Mouse (Mus musculus): Measurements from ENCODE around the gene Grik3.

Grik3 gene

GRCm38 (mm10) chr4:125727030-125727429 is 236.5 kb downstream of the Grik3 start:
- DNase-seq (ENCODE audit: low spot score in 2 of 2): no peak

GRCm38 (mm10) chr4:125727626-125728025 is 237.1 kb downstream of the Grik3 start:
- no peak for DNase-seq (ENCODE audit: low spot score in 2 of 2)

GRCm38 (mm10) chr4:125728091-125728863 is 237.8 kb downstream of the Grik3 start:
- DNase-seq (ENCODE audit: low spot score in 2 of 2): no peak

GRCm38 (mm10) chr4:125729305-125730220 is 239.1 kb downstream of the Grik3 start:
- no peak for DNase-seq (ENCODE audit: low spot score in 2 of 2)

GRCm38 (mm10) chr4:125730751-125731150 is 240.3 kb downstream of the Grik3 start:
- DNase-seq (ENCODE audit: low spot score in 2 of 2): no peak

- no peak for DNase-seq (ENCODE audit: low spot score in 2 of 2)
Measured at GRCm38 (mm10) chr4:125736783-125737182, 246.3 kb downstream of the Grik3 start.

GRCm38 (mm10) chr4:125738825-125739224 is 248.3 kb downstream of the Grik3 start:
- DNase-seq (ENCODE audit: low spot score in 2 of 2): no peak

- DNase-seq (ENCODE audit: low spot score in 2 of 2): no peak
Measured at GRCm38 (mm10) chr4:125742162-125742571, 251.7 kb downstream of the Grik3 start.

GRCm38 (mm10) chr4:125745902-125746301 is 255.4 kb downstream of the Grik3 start:
- DNase-seq (ENCODE audit: low spot score in 2 of 2): no peak

- no peak for DNase-seq (ENCODE audit: low spot score in 2 of 2)
Measured at GRCm38 (mm10) chr4:125756393-125756792, 265.9 kb downstream of the Grik3 start.

GRCm38 (mm10) chr4:125760326-125760725 is 269.8 kb downstream of the Grik3 start:
- DNase-seq (ENCODE audit: low spot score in 2 of 2): no peak

GRCm38 (mm10) chr4:125763056-125763455 is 272.6 kb downstream of the Grik3 start:
- DNase-seq (ENCODE audit: low spot score in 2 of 2): no peak
